Mouse (Mus musculus) left cerebral cortex, adult 9 months (tissue): ENCODE results near the gene Oas1e.

Source experiments
- DNase-seq, 2 experiments: peaks; one replicate each; pipeline ENCODE4 v3.0.0; 2022; ENCODE audit warnings: low spot score in 2 of 2

The Oas1e gene

DNA sequence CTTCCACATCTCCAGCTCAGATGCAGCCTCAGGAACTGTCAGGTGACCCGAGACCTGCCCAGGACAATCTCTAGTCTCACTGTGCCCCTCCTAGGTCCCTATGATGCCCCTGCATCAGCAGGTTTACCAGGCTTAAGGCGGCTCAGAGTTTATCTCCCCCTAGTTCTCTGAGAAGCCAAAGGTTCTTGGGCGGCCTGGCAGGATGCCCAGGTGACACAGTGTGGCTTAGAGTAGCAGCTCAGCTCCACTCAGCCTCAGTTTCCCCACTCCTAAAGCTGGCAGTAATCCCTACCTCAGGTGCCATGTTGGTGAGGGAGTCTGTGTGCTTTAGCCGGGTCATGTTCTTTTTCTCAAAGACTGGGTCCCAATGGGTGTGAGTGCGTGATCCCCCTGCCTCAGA, 18.5 kb downstream of the Oas1e start:
- no peak for DNase-seq

DNA sequence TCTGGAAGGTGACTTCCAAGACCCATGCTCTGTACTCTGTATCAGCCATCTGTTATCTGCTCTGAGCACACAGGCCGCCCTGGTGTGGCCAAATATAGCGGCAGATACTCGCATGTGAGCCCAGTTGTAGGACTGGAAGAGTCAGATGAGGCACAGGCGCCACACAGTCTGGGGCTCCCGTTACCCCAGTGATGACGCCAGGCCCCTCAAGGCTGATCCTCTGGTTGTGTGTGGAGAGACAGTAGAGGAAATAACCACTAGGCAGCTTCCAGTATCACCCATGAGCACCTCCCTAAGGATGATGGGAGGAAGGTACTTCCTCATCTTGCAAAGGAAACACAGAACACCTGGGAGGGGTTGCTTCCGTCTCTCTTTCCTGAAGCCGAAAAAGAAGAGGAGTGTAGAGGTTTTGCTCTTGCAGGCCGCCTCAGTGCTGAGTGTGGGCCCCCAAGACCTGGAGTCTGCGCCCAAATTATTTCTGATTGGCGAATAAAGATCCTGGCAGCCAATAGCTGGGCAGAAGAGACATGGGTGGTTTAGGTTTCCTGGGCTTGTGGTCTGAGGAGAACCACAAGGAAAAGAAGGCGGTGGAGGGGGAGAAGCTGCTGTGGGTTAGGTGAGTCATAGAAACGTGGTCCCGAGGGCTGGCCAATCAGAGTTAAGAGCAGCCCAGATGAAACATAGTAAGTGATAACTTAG, 19.9 kb downstream of the Oas1e start:
- DNase-seq: no peak

DNA sequence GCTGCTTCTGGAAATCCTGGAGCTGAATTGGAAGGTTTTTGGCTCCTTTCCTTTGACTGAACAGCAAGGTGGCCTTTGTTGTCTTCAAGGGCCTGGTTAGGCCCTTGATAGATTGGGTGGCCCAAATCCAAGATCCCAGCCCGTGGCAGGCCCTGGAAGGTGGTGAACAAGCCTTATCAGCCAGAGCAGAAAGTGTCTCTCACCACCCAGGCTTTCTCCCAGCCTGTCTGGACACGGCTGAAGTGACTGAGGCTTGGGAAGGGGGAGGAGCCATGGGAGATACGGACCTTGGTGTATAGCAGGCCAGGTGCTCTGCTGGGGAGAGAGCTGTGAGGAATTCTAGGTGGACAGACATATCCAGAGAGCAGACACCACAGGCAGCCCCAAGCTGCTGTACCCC, 25.9 kb downstream of the Oas1e start:
- no peak for DNase-seq

DNA sequence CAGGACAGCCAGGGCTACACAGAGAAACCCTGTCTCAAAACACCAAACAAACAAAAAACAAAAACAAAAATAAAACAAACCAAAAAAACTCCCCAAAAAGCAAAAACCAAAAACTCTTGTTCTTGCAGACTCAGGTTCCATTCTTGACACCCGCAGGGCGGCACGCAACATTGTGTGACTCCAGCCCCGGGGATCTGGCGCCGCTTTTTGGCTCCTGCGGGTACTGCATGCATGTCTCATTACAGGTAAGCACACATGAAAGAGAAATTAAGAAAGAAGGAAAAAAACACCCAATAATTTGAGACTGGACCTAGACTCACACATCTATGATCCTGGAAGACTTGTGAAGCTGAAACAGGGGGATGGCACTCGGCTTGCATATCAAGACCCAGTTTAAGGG, 30.3 kb downstream of the Oas1e start:
- DNase-seq: no peak

DNA sequence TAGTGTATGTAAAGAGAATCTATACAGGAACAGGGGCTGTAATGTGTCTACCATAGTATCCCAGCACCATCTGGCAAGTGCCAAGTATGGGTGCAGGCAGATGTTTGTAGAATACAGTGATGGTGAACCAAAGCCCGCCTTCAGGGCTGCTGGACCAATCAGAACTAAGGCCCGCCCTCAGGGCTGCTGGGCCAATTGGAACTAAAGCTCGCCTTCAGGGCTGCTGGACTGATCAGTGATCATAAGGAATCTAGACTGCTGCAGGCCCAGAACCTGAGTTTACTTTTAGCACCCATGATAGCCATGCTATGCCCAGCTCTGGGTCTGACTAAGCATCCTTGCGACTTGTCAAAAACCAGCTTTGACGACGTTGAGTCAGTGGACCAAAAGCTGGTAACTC, 33.4 kb downstream of the Oas1e start:
- DNase-seq: no peak

DNA sequence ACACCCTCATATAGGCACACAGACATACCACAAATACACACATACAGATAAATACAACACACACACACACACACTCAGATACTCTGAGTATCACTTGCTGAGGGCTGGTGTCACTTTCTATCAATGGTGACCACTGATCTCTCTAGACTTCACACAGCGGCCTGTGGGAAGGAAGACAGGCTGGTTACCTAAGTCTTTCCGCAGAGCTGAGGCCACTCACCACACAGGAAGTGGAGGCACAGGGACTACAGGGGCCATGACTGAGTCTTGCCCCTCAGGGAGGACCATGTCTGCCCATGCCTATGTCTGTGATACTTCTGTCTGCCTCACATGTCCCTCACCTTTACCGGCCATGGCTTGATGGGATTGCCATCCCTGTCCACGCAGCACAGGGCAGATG, 41.1 kb downstream of the Oas1e start:
- no peak for DNase-seq

DNA sequence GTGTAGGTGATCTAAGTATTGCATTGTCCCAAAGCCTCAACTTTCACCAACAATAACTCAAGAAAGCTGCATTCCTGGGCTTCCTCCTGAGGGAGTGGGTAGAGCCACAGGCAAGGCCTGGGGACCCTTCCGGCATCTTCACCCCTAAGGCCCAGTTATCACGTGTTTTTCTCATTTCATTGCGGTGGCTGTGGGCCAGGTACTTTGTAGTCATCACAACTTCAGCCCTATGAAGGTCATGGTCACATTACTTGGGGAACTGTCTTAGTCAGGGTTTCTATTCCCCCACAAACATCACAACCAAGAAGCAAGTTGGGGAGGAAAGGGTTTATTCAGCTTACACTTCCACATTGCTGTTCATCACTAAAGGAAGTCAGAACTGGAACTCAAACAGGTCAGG, 42.5 kb downstream of the Oas1e start:
- DNase-seq: no peak

DNA sequence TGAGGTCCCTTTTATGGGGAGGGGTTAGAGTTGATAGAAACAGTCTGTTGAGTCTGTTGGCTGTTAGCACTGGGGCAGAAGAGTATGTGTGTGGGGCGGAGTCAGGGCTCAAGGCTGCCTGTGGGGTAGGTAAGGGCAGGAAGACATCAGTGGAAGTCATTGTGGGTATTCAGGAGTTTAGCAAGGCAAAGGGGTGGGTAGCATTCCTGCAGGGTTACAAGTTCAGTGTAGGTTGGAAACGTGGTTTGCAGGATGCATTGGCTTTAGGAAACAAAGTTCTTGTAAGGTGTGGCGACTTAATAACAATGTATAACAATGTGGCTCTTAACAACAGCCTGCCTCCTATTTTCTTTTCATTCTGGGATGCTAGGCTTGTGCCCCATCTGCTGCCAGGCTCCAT, 44.1 kb downstream of the Oas1e start:
- DNase-seq: no peak

DNA sequence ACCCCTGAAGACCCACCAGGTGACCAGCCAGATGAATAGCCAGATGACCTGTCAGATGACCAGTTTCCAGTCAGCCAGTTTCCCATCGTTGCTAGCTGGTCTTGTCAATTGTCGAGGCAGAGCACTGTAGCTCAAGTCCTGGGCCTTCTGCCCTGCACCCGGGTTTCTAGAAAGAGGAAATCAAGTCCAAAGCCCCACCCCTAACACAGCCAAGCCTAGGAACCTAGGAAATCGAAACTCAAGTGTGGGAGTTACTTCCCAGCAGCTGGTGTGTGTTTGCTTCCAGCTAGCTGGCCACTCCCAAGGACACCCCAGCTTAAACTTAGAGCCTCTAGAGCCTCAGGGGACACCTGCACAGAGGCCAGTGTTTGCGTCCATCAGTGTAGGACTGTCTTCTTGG, 45.6 kb downstream of the Oas1e start, which contains the start of gene Oas2:
Oas2 (minus strand) TSS at position 166 of the 400 bp plus-strand sequence.
- no peak for DNase-seq

DNA sequence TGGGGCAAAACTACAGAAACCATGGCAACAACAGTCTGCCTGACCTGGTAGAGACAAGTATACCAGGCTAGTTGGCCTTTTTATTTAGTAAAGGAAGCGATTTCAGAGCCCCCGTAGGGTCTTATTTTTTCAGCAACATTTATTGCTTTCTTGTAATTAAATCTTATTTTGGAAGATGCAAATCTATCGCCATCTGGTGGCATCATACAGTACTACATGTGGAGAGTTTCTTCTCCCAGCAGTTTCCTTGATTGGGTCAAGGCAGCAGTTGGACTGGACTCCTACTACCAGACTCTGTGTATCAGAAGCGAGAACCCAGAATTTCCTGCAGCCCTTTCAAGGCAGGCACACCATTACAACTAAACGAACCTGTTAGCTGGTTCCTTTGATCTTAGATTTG, 48.9 kb downstream of the Oas1e start:
- DNase-seq: peak in 1 of 2 experiments; percentile 75

DNA sequence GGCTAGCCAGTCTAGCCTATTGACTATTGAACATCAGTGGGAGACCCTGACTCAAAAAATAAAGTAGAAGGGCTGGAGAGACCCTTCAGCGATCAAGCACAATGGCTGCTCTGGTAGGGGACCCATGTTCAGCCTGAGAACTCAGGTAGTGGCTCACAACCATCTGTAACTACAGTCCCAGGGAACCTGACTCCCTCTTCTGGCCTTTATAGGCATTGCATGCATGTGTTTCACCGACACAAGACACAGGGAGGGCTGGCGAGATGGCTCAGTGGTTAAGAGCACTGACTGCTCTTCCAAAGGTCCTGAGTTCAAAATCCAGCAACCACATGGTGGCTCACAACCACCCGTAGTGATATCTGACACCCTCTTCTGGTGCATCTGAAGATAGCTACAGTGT, 53.2 kb downstream of the Oas1e start:
- peak in 1 of 2 experiments; percentile 19 for DNase-seq
